Mouse (Mus musculus) monocyte, adult 2 months (primary cell): ENCODE results near the gene Slc4a2.
A peak's percentile ranks its signal among the peaks of the same experiment; 100 is the strongest.
"Not testable (repeated sequence)": the region's sequence is repeated elsewhere in the genome, so short reads cannot be mapped to it uniquely, and the experiment has no call there.

Experiments
- DNase-seq, 2 experiments: peaks; one replicate each; pipeline ENCODE4 v3.0.0; 2022; ENCODE audit warnings: low spot score in 2 of 2, low read depth in 1 of 2

Gene Slc4a2

DNA sequence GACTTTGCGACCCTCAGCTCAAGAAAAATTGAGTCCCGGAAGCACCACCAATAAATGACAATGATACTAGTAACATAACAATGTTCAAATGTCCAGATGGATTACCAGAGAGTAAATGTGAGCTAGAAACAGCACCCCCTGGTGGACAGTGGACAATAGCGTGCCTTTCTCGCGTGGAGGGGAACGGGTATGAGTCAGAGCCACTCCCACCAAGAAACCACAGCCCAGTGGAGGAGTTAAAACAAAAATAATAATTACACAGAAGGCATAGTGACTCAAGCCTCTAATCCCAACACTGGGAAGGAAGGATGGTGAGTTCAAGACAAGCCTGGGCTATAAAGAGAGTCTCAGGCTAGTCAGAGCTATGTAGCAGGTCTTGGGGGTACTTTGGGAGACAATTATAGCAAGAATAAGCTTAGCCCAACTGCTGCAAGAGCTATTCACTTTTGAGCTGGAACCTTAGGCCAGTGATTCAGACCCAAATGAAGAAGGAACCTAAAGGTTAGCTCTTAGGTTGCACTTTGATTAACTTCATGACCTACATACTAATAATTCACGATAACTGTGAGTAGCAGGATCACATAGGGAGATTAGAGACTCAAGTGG, 30.1 kb upstream of the Slc4a2 start, which contains the start of gene Abcb8:
Gene Abcb8, plus strand, starts transcription at position 272 of the 606 bp plus-strand sequence.
- DNase-seq: peak; percentile 80

GRCm38 (mm10) chr5:24394165-24394894, 29.3 kb upstream of the Slc4a2 start:
- DNase-seq: peak; percentile 83 to 85

GRCm38 (mm10) chr5:24396254-24396653, 27.4 kb upstream of the Slc4a2 start:
- DNase-seq: not testable (repeated sequence)

- no peak for DNase-seq
Measured at GRCm38 (mm10) chr5:24399686-24400085, 24.0 kb upstream of the Slc4a2 start.

DNA sequence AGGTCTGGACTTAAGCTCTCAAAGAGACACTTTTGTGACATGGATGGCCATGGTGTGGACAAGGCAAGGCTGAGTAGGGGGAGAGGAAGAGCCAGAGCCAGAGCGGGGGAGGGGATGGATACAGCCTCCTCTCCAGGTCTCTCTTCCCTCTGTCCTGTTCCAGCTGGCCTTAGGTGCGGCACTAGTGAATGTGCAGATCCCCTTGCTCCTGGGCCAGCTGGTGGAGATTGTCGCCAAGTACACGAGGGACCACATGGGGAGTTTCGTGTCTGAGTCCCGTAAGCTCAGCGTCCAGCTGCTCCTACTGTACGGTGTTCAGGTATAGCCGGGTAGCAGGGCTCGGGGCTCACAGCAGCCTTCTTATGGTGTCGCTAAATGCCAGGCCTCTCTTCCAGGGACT, 23.3 kb upstream of the Slc4a2 start:
- no peak for DNase-seq

- no peak for DNase-seq
Measured at GRCm38 (mm10) chr5:24400911-24401605, 22.6 kb upstream of the Slc4a2 start.

GRCm38 (mm10) chr5:24401969-24402368, 21.7 kb upstream of the Slc4a2 start:
- DNase-seq: no peak

DNA sequence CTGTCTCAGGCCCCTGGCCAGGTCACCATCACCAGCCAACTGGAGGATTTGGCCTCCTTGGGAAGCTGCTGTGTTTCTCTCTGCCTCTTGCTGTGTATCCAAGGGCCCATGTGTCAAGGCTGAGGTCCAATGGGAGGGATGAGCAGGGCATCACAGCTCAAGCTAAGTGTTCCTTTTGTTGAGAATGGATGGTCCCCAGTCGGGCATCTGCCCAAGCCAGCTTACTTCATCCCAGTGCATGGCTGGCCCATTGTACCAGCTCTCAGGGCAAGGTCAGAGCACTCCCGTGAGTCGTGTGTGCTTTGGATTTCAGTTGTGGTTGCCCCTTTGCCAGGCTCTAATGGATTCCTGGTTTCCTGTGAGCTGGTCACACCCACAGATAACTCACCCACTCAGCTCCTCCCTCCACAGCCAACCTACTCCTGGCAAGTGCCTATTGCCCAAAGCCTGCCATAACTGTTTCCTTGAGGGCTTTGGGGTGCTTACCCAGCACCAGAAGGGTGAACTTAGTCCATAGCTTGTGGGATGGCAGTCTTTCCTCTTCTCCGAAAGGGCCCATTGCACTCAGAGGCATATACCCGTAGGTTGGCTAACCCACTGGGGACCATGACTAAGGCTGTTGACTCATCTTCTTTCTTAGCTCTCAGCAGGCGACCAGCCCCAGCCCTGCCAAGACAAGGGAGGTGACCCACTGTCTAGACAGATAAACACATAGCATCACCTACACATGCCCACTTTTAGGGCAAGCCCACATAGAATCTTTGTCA, 18.9 kb upstream of the Slc4a2 start:
- no peak for DNase-seq

GRCm38 (mm10) chr5:24405389-24405876, 18.2 kb upstream of the Slc4a2 start:
- no peak for DNase-seq

- no peak for DNase-seq
Measured at GRCm38 (mm10) chr5:24408651-24409050, 15.0 kb upstream of the Slc4a2 start.

GRCm38 (mm10) chr5:24409466-24409865, 14.2 kb upstream of the Slc4a2 start:
- DNase-seq: no peak

- no peak for DNase-seq
Measured at GRCm38 (mm10) chr5:24412063-24412462, 11.6 kb upstream of the Slc4a2 start.

DNA sequence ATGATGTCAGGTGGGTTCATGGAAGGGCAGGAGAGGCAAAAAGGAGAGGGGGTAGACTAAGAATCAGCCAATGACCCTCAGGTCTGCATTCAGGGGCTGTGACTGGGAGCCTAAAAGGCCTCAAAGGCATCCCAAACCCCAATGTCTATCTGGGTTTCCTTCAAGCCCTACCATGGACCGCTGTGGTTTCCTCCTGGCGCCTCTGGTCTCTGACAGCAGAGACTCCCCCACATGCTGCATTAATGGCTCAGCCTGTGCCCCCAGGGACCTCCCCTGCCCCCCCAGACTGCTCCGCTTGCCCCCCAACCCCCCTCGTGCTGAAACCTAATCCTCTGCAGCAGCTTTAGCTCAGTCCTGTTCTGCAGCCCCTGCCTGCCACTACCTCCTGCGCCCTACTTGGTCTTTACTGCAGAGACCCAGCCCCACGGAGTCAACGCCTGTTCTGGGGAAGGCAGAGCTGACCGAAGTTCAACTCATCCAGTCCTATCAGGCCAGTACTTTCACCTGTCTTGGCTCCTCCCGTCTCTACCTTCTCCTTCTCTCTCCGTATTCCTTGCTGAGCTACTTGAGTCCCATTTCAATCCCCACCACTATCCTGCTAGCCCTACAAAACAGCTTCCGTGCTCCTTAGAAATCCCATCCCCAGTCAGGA, 10.5 kb upstream of the Slc4a2 start, which contains the start of gene Asic3:
Gene Asic3, plus strand, starts transcription at position 351 of the 652 bp plus-strand sequence.
- DNase-seq: no peak

DNA sequence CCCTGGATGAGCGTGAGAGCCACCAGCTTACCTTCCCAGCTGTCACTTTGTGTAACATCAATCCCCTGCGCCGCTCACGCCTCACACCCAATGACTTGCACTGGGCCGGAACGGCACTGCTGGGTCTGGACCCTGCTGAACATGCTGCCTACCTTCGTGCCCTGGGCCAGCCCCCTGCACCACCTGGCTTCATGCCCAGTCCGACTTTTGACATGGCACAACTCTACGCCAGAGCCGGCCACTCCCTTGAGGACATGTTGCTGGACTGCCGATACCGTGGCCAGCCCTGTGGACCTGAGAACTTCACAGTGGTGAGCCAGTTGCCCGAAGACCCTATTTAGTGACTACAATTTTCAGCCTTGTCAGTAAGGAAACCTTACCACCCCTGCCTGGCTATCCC, 9.7 kb upstream of the Slc4a2 start:
- DNase-seq: no peak

DNA sequence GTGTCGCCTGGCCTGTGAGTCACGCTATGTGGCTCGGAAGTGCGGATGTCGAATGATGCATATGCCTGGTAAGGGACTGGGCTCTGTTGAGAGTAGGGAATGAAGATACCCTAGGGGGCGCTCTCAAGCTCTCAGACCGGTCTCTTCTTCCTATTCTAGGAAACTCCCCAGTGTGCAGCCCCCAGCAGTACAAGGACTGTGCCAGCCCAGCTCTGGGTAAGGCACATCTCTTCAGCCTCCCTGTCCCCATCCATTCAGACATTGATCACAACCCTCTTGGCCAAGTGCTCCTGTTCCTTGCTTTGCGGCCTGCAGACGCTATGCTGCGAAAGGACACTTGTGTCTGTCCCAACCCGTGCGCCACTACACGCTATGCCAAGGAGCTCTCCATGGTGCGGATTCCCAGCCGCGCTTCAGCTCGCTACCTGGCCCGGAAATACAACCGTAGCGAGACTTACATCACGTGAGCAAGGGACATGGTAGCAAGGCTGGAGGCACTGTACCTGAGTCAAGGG, 7.4 kb upstream of the Slc4a2 start:
- DNase-seq: peak in 1 of 2 experiments; percentile 46

GRCm38 (mm10) chr5:24417587-24417986, 6.0 kb upstream of the Slc4a2 start:
- DNase-seq: no peak

DNA sequence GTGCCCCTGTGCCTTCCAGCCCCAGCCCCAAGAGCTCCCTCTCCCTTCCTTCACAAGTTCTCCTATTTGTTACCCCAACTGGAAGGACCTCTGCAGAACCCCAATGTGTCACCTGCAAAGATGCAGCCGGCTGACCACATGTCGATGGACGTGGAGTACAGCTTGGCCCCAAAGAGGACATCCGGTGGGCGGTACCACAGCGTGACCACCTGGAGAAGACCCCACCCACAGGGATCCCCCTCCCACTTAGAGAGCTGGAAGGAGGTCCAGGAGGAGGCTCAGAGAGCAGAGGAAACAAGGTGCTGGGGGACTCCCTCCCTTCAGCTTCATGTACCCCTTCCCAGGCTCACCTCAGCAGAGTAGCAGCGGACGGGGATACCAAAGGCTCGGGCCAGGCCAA, 3.3 kb upstream of the Slc4a2 start:
- no peak for DNase-seq

DNA sequence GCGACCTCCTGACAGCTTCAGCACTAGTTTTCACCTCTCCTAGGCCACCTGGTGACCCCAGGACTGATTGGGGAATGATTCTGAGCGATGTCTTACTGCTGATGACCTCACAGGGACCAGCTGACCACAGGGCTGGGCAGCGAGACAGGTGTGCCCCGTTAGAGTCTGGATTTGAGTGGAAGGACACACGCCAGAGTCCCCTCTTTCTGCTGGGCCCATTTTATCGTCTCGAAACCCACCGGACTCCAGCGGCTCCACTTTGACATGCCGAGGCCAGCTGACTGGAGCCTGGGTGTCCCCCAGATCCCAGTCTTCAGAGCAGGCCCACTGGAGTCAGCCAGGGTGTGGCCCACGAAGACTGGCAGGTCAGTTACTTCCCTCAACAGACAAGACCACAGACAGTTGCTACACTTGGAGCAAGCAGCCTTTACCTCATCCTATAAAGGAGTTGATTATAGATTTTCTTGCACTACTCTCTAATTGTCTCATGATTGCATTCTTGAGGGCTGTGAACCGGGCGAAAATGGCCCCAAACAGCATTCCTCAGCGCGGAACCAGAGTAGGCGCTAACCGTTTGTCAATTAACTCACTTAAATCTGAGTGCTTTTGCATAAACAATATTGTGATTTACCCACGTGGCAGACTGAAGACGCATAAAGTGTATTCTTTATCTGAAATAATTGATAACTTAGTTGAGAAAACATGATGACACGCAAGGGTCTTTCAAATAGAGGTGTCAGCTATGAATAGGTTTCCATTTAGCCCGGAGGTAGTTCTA, 556 bp downstream of the Slc4a2 start:
- peak in 1 of 2 experiments; percentile 43 for DNase-seq

DNA sequence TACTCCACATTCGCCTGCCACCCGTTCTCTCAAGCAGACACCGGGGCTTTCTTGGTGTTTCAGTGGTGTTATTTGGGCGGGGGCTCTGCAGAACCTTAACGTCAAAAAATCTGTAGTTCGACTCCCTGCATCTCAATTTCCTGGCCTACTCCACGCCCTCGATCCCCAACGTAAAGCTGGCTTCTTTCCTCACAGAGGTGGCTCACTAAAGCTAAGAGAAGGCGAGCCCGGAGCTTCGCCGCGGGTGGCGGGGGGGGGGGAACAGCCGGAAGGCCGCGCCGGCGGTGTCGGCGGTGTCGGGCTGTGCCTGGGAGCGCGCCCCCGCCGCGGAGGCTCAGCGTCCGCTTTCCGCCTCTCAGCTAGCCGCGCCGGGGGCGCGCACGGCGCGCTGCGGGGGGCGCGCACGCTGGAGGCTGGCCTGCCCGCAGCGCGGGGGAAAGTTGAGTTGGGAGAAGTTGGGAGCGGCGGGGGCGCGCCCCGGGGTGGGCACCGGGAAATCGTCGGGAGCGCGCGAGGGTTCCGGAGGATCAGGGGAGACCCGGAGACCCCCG, 1.3 kb downstream of the Slc4a2 start:
- peak in 1 of 2 experiments; percentile 64 for DNase-seq
